ENCODE assay signal across 17 mouse cellular contexts in genomic region chr3:57910020-57910419, GRCm38 (mm10).
"Had no signal": no experiment of that assay in that cellular context is flagged by ENCODE, and none has a peak within 500 bp of the region (broad histone marks: within the 10 kb centered on the region; RNA-seq: fewer than 3 reads in every experiment).

No protein-coding gene starts in this region.

- DNase-seq: left cerebral cortex, postnatal 4 days; liver; liver, embryonic 13.5 days; liver, postnatal 0 days; lung, adult 18-20 months; lung, adult 2 months; lung, embryonic 14.5 days; lung, postnatal 10 days; lung, postnatal 14 days; lung, postnatal 36 days; lung, postnatal 4 days; midbrain, embryonic 14.5 days had no signal

- ATAC-seq: liver, embryonic 12.5 days; liver, postnatal 0 days; lung, postnatal 0 days; midbrain, embryonic 13.5 days; midbrain, embryonic 15.5 days; midbrain, embryonic 16.5 days had no signal
